Mouse (Mus musculus): ENCODE data around the gene Ptchd4. TPM values are rescaled to one million over a fixed set of nuclear protein-coding genes. Genes with fewer than 3 reads are reported as not detected.

The Ptchd4 gene
- polyA plus RNA-seq, 1 experiment from 2014 or later = 3.3 TPM

DNA sequence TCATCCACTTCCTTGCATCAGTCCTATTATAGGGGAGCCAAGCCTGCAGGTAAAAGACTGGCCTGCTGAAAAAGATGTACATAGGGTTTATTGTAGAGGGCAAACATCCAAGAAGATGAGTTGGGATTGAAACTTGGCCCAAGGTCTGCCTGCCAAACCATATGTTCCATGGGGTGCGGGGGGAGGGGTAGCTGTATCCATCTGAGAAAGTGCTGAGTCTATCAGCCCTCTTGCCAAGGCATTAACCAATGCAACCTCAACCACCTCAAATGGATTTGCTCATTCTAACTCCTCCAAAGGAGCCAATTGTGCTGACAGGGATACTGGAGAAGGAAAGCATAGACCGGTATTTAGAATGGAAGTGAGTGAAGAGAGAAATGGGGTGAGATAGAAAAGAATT lies 136.5 kb downstream of the Ptchd4 start:
- H3K9ac ChIP-seq = no peak overlapping the region
- 91% methylated on average over 2 of the region's 2 CpGs for WGBS
- no peaks in the 10 kb centered on the region for H3K9me3 ChIP-seq (replicated peaks)
- H3K4me2 ChIP-seq = no peak overlapping the region
- no peak for ATAC-seq
- H3K36me3 ChIP-seq (ENCODE audit: poor library complexity, severe bottlenecking) = no peaks in the 10 kb centered on the region
- no peak overlapping the region for H3K27ac ChIP-seq
- H3K27me3 ChIP-seq = no peaks in the 10 kb centered on the region
- H3K4me1 ChIP-seq = no peaks in the 10 kb centered on the region
- no peak overlapping the region for H3K4me3 ChIP-seq

DNA sequence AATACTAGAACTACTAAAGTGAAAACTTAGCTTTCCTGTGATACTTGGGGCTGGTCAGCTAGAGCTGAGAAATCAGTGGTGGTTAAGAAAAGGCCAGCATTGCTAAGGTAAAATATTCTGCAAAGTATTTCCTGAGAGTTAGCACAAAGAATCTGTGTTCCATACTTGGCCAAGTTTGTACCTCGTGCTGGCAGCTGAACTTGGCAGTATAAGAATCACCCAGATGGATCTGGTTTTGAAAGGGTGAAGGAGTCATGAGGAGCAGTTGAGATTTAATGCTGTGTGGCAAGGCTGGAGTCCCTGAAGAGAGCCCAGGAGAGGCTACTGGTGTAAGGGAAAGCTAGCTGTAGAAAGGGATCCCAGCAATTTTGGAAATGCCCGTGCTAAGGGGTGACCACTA lies 140.7 kb downstream of the Ptchd4 start:
- no peak overlapping the region for H3K4me3 ChIP-seq
- 82% methylated on average over 2 of the region's 2 CpGs for WGBS
- H3K27me3 ChIP-seq = no peaks in the 10 kb centered on the region
- H3K9ac ChIP-seq = no peak overlapping the region
- H3K4me1 ChIP-seq = no peaks in the 10 kb centered on the region
- H3K9me3 ChIP-seq (replicated peaks) = no peaks in the 10 kb centered on the region
- H3K36me3 ChIP-seq (ENCODE audit: poor library complexity, severe bottlenecking) = no peaks in the 10 kb centered on the region
- no peak overlapping the region for H3K27ac ChIP-seq
- H3K4me2 ChIP-seq = no peak overlapping the region
- ATAC-seq = no peak

DNA sequence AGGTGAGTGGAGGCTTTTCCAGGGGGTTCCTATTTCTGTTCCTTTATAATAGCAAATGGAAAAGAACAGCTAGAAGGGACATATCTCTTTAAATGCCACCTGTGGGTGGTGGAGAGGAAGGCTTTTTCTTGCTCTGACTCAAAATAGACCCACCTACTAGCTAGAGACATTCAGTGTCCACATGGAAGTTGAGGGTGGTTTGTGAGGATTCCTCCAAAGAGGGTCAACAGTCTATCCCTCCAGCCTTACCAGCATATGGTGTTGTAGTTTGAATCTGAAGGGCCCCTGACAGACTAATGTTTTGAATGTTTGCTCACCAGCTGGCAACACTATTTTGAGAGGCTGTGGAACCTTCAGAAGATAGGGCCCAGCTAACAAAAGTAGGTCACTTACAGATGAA lies 147.0 kb downstream of the Ptchd4 start:
- Histone ChIP-seq H3K9ac (no peak overlapping the region), H3K4me3 (no peak overlapping the region), H3K4me2 (no peak overlapping the region), H3K27ac (no peak overlapping the region), H3K4me1 (no peaks in the 10 kb centered on the region), H3K27me3 (no peaks in the 10 kb centered on the region), H3K36me3 (ENCODE audit: poor library complexity, severe bottlenecking) (no peaks in the 10 kb centered on the region), H3K9me3 (replicated peaks) (no peaks in the 10 kb centered on the region)
- no peak for ATAC-seq

DNA sequence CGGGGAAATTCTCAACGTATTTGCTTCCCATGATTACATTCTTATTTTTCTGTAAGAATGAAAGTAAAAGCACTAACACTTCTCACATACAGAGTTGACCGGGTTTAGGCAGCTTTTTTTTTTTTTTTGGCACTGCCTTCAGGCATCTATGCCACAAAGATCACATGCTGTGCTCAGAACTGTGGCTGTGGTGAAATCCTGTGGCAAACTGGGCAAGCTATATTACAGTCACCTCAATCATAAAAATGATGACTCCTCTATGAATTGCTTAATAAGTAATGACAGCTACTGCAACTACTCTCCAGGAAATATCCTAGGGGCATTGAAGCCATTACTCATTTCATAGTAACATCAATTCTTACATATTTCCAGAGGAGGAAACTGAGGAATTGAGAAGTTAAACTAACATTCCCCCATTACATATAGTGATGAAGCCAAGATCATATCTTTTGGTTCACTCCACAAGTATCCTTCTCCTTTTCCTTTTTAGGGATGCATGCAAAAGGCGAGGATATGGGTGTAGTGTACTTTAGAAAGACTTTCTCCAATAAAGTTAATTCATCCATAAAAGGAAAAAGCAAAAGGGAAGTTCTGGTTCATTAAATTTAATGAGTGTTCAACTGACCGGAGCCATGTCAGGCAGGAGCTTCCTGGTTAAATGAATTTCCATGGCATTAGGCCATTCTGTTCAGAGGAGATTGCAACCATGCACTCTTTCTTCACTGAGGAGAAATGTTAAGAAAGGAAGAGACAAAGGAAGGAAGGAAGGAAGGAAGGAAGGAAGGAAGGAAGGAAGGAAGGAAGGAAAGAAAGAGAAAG lies 164.6 kb downstream of the Ptchd4 start:
- Histone ChIP-seq H3K4me3 (no peak overlapping the region), H3K36me3 (ENCODE audit: poor library complexity, severe bottlenecking) (no peaks in the 10 kb centered on the region), H3K27ac (no peak overlapping the region), H3K9ac (no peak overlapping the region), H3K4me1 (no peaks in the 10 kb centered on the region), H3K27me3 (no peaks in the 10 kb centered on the region), H3K9me3 (replicated peaks) (no peaks in the 10 kb centered on the region), H3K4me2 (no peak overlapping the region)
- ATAC-seq = no peak
- WGBS = 76% methylated on average over 5 of the region's 5 CpGs

DNA sequence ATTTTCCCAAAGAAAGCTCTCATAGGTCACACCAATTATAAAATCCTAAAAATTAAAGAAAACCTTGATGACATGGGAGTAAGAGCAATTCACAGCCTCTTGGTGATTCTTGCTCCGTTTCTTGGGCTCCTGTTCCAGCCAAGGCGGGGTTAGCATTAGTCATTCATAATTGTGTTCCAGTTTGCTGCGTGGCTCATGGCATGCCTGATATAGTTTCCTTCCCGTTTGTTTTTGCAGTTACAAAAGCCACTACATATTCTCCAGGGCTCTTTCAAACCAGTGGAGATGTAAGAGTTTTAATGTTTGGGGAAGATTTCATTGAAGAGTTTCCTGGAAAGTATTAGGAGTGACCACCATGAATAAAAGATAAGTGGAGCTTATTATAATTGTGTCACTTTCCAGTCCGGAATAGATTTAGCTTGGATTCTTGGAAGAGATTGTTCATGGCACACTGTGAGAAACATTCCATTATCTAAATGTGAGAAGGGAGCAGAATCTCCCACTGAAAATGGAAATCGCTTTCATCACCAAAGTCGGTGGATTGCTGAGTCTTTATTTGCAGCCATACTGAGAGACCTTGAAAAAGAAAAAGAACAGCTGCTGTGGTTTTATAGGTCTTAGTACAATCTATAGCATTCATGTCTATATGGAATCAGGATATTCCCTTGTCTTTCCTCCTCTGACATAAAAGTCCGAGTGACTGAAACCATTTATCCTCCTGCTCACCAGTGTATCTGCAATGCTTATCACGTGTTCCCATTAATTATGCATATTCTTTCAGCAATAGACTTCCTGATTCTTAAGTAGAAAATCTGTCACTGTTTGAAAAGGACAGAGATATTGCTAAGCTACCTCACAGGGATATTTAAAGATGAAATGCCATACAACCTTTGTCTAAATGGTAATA lies 193.9 kb downstream of the Ptchd4 start:
- Histone ChIP-seq H3K4me1 (no peaks in the 10 kb centered on the region), H3K36me3 (ENCODE audit: poor library complexity, severe bottlenecking) (no peaks in the 10 kb centered on the region), H3K9ac (no peak overlapping the region), H3K27ac (no peak overlapping the region), H3K4me3 (no peak overlapping the region), H3K9me3 (replicated peaks) (no peaks in the 10 kb centered on the region), H3K4me2 (no peak overlapping the region), H3K27me3 (no peaks in the 10 kb centered on the region)
- no peak for ATAC-seq
- WGBS = 60% methylated on average over 9 of the region's 9 CpGs

DNA sequence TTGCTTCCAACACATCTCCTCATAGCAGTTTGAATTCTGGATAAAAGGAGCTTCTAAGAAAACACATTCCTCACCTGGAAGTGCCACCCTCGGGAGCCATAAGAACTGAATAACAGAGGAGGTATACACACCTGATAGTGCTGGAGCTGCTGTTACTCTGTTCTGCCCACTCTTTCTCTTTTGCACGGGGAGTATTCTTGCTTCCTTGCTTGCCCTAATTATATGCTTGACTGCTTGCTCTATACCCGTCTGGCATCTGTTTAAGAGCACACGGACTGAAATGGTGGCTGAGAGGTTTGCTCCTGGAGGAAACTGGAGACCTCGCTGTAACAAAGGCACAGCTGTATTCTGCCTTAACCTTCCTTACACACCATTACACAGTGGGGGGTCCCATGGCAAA lies 214.4 kb downstream of the Ptchd4 start:
- 16% methylated on average over 5 of the region's 5 CpGs for WGBS
- no peak overlapping the region for H3K4me2 ChIP-seq
- no peaks in the 10 kb centered on the region for H3K4me1 ChIP-seq
- H3K4me3 ChIP-seq = no peak overlapping the region
- no peaks in the 10 kb centered on the region for H3K36me3 ChIP-seq (ENCODE audit: poor library complexity, severe bottlenecking)
- ATAC-seq = no peak
- no peak overlapping the region for H3K27ac ChIP-seq
- H3K27me3 ChIP-seq = no peaks in the 10 kb centered on the region
- no peaks in the 10 kb centered on the region for H3K9me3 ChIP-seq (replicated peaks)
- H3K9ac ChIP-seq = no peak overlapping the region

DNA sequence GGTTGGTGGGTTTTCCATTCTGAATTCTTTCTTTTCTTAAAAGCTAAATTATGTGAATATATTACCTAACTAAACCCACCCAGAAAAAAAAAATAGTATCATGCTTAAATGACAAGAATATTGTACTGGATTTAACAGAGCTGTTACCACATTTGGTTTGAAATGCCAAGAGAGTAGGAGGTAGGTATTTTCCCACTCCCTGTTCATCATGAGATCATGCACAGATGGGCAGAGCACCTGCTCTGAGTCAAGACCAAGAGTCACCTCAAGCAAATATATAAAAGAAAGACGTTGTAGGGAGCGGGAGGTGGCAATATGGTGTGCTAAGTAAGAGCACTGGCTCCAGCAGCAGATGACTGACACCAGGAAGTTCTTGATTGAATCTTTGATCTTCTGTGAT lies 233.8 kb downstream of the Ptchd4 start:
- Histone ChIP-seq H3K4me2 (no peak overlapping the region), H3K9me3 (replicated peaks) (no peaks in the 10 kb centered on the region), H3K4me1 (no peaks in the 10 kb centered on the region), H3K36me3 (ENCODE audit: poor library complexity, severe bottlenecking) (no peaks in the 10 kb centered on the region), H3K27me3 (no peaks in the 10 kb centered on the region), H3K27ac (no peak overlapping the region), H3K9ac (no peak overlapping the region), H3K4me3 (no peak overlapping the region)
- WGBS = 86% methylated on average over 2 of the region's 2 CpGs
- no peak for ATAC-seq

All from forebrain, embryonic 13.5 days (tissue).